Mouse (Mus musculus) E14TG2a.4 (cell line): ENCODE measurements around the gene Traf4.

Source experiments
- CTCF ChIP-seq: conservative IDR thresholded peaks from 2 replicates; pipeline ENCODE4 v1.5.1; 2014; ENCODE audit warnings: low read length
- NANOG ChIP-seq: IDR thresholded peaks from 2 replicates; pipeline ENCODE4 v1.6.1; 2014; ENCODE audit warnings: borderline replicate concordance, low read length, mixed read lengths
- POU5F1 ChIP-seq: IDR thresholded peaks from 2 replicates; pipeline ENCODE4 v1.6.1; 2014; ENCODE audit warnings: low read length, borderline replicate concordance

DNA sequence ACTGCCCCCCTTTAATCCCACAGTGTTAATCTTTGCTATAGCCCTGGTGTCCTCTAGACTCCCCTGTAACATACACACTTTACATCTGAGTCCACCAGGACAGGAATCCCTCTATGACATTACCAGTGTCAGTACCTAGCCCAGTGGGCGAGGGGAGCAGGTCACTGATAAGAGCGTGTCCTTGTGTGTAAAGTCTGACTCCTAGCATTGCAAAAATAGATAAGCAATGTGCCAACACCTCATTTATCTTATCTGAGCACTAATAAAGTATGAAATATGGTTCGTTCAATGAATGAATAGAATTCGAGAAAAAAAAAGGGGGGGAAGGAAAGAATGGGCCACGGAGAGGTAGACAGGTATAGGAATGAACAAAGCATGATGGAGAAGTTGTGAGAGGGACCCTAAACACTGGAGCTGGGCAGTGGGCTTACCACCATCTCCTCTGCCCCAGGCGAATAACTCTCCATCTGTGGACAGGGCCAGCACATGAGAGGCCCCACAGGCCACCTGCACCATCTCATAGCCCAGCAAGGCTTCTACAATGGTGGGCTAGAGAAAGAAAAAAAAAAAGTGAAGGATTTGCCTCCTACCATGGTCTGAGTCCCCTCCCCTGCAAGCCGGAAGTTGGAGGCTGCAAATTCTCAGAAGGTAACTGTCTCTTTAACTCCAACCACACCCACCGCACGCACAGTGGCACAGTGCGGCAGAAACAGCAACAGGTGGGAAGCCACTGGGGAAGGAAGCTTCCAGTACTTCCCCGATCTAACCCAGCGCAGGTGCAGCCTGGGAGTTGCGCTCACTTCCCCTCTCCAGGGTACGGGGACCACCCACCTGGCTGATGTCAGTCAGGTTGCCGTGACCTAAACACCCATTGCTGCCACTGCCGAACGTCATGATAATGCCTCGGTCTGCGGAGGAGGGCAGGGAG, 3.4 kb upstream of the Traf4 start:
- TF ChIP-seq CTCF: no peak
- TF ChIP-seq POU5F1: no peak
- no peak for TF ChIP-seq NANOG
